Mouse (Mus musculus) hindbrain, postnatal 0 days (tissue): ENCODE results near the gene Cript. TPM values are rescaled to one million over a fixed set of nuclear protein-coding genes. Genes with fewer than 3 reads are reported as not detected.
A peak's percentile ranks its signal among the peaks of the same experiment; 100 is the strongest.

Experiments used
- ATAC-seq: fragments of 200-750 bp; cut with Nextera tagmentation; 2 replicates; pipeline ENCODE4 v1.8.0; 2017; ENCODE audit warnings: mild to moderate bottlenecking, moderate TSS enrichment, moderate library complexity
- DNase-seq: peaks from one replicate; pipeline ENCODE4 v3.0.0-alpha.2; 2015; ENCODE audit warnings: low spot score
- H3K27ac ChIP-seq: fragments of 300-500 bp; sonication (generic); 2 replicates; pipeline ENCODE4 v1.5.1; 2014; ENCODE audit warnings: mild to moderate bottlenecking
- H3K27me3 ChIP-seq: fragments of 300-500 bp; sonication (generic); 2 replicates; pipeline ENCODE4 v1.6.1; 2014; ENCODE audit warnings: low read length, mixed read lengths; ENCODE audit not compliant: insufficient read depth
- H3K36me3 ChIP-seq: fragments of 300-500 bp; sonication (generic); 2 replicates; pipeline ENCODE4 v1.6.1; 2014; ENCODE audit warnings: low read length, mixed read lengths; ENCODE audit not compliant: insufficient read depth
- H3K4me1 ChIP-seq: fragments of 300-500 bp; sonication (generic); 2 replicates; pipeline ENCODE4 v1.6.1; 2014; ENCODE audit warnings: antibody characterized with exemption, low read length, mixed read lengths; ENCODE audit not compliant: insufficient read depth
- H3K4me2 ChIP-seq: fragments of 300-500 bp; sonication (generic); 2 replicates; pipeline ENCODE4 v1.6.1; 2014; ENCODE audit warnings: low read depth, mild to moderate bottlenecking, low read length, moderate library complexity, mixed read lengths
- H3K4me3 ChIP-seq: fragments of 300-500 bp; sonication (generic); 2 replicates; pipeline ENCODE4 v1.5.1; 2014; ENCODE audit warnings: low read length
- H3K9ac ChIP-seq: fragments of 300-500 bp; sonication (generic); replicated peaks from 2 replicates; pipeline ENCODE4 v1.6.1; 2014; ENCODE audit warnings: mild to moderate bottlenecking, low read length, moderate library complexity, mixed read lengths
- H3K9me3 ChIP-seq: fragments of 300-500 bp; sonication (generic); 2 replicates; pipeline ENCODE4 v1.6.1; 2016; ENCODE audit warnings: low read length, mixed read lengths
- CTCF ChIP-seq: IDR thresholded peaks from 2 replicates; pipeline ENCODE4 v1.5.1; 2016; ENCODE audit warnings: antibody characterized with exemption, control low read depth, low read depth
- WGBS: fragments of 180-500 bp; shearing (Covaris S2); extraction: QIAGEN DNeasy Blood & Tissue Kit; methylation state at CpG from one replicate; pipeline ENCODE4 v1.1.7; 2014; 5-methylcytosine and 5-hydroxymethylcytosine counted together
- polyA plus RNA-seq: library from polyadenylated mRNA; unstranded; fragments of >200 nt; fragmentation: Nextera tagmentation; extraction: Ambion mirVana; gene quantifications from 2 replicates; pipeline ENCODE4 v1.2.1, GENCODE M21; 2015
- total RNA-seq: library from RNA; depleted of rRNA; stranded (reverse); fragments of >200 nt; gene quantifications from 2 replicates; pipeline ENCODE4 v1.2.3, GENCODE M21; 2014

Gene Cript
- total and polyA plus RNA-seq, 2 experiments from 2014 or later, result 37.3 to 184 TPM

DNA sequence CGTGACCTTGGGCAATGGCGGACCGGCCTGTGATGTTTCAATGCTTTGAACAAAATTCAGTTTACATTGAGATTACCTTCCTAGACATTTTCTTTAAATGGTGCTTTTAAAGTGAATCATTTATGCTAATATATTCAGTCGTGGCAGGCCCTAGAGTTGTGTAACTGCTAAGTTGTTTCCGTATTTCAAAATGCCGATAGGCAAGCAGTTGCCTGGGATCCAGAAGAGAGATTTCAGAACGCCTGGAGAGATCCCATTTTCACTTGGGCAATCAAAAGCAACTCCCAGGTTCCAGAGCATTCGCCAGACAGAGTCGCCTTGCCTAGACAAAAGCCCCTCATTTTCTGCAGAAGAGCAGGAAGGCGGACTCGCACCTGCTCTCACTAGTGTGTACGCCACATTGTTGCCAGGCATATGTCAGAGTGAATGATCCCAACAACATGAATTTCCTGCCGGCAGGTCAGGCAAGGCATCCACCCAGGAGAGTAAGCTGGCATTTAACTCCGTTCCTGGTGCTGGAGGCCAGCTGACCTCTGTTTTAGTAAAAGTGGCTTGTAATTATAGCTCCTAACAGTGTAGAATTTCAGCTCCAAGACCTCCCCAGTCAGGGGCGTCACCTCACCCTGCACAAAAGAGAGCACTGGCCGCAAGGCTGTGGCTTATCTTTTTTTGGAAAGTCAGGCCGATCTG is 38.8 kb upstream of the Cript start:
- H3K27me3 ChIP-seq, result no peaks in the 10 kb centered on the region
- no peaks in the 10 kb centered on the region for H3K9me3 ChIP-seq
- H3K4me1 ChIP-seq, result peaks cover 7% of the 10 kb centered on the region; the same call in 1 of the 2 replicates
- peak overlapping the region; percentile 48; the same call in 1 of the 2 replicates for H3K27ac ChIP-seq
- peak overlapping the region; percentile 18; the same call in 1 of the 2 replicates for H3K4me2 ChIP-seq
- H3K4me3 ChIP-seq, result no peak overlapping the region
- 33% methylated on average over 17 of the region's 17 CpGs for WGBS
- no peak for ATAC-seq
- DNase-seq, result peak; percentile 49
- no peak overlapping the region for H3K9ac ChIP-seq
- H3K36me3 ChIP-seq, result no peaks in the 10 kb centered on the region
- TF ChIP-seq CTCF, result no peak

DNA sequence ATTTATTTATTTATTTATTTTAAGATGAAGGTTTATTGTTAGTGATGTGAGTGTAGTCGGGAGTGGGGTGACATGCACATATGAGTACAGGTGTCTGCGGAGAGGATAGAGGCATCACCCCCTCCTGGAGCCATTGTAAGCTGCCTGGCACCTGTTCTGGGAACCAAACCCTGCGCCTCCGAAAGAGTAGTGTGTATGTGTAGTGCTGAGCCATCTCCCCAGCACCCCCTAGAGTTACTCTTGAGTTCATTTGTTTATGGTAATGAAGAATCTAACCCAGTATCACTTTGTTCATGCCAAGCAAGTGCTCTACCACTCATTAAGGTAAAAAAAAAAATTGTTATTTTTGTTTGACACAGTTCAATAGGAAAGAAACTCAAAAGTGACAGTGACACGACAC is 37.2 kb upstream of the Cript start:
- Histone ChIP-seq H3K9me3 (no peaks in the 10 kb centered on the region), H3K27me3 (no peaks in the 10 kb centered on the region), H3K4me1 (peaks cover 7% of the 10 kb centered on the region; the same call in 1 of the 2 replicates), H3K27ac (0 out of 2 replicates have a peak overlapping the region, but pooled peaks have one; percentile 7), H3K36me3 (no peaks in the 10 kb centered on the region), H3K4me2 (no peak overlapping the region), H3K4me3 (no peak overlapping the region), H3K9ac (no peak overlapping the region)
- TF ChIP-seq CTCF, result no peak
- WGBS, result 70% methylated on average over 5 of the region's 5 CpGs
- no peak for DNase-seq
- ATAC-seq, result no peak

DNA sequence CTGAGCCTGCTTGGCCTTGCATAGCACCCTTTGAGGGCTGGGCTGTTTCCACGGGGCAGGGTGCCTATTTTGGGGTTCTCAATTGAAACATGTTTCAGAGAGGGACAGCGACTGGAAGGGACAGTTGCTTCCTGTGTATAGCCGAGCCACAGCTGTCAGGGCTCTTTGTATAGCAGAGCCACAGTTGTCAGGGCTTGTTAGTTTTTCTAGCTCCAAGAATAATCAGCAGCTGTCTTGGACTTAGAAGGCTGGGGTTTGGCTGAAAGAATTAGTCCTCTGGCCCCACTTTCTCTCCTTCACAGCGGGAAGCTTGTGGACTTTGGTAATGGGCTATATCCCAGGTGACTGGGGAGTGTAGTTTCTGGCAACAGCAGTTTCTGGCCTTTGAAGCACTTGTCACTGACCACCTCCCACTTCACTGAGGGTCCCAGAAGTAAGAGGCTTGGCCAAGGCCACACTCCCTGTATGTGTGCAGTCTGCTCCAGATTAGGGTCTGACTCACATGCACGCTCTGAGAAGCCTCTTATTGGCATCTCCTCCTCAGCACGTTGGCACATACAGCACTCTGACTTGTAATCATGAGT is 36.7 kb upstream of the Cript start:
- no peaks in the 10 kb centered on the region for H3K36me3 ChIP-seq
- no peak overlapping the region for H3K4me3 ChIP-seq
- ATAC-seq (peak; percentile 79), DNase-seq (peak; percentile 61)
- peaks cover 7% of the 10 kb centered on the region; the same call in 1 of the 2 replicates for H3K4me1 ChIP-seq
- no peak overlapping the region for H3K4me2 ChIP-seq
- H3K27ac ChIP-seq, result 0 out of 2 replicates have a peak overlapping the region, but pooled peaks have one; percentile 7
- H3K27me3 ChIP-seq, result no peaks in the 10 kb centered on the region
- no peak overlapping the region for H3K9ac ChIP-seq
- 32% methylated on average over 6 of the region's 6 CpGs for WGBS
- H3K9me3 ChIP-seq, result no peaks in the 10 kb centered on the region
- TF ChIP-seq CTCF, result no peak

DNA sequence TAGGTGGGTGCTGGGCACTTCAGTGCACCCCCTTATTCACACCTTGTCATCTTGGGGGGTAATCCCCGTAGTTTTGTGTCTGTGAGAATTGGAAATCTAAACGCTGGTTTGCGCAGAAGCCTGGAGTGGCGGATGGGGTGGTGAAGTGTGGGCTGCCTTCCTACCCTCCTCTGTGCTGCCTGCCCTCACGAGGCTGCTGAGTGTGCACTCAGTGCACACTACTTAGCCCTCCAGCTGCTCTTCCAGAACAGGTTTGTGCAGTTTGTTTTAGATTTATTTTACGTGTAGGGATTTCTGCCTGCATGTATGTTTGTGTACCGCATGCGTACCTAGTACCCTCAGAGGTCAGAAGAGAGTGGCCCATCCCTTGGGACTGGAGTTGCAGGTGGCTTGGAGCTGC is 34.0 kb upstream of the Cript start:
- WGBS, result 88% methylated on average over 8 of the region's 8 CpGs
- ATAC-seq (no peak), DNase-seq (no peak)
- H3K27ac ChIP-seq, result no peak overlapping the region
- H3K4me3 ChIP-seq, result no peak overlapping the region
- no peaks in the 10 kb centered on the region for H3K27me3 ChIP-seq
- no peak overlapping the region for H3K9ac ChIP-seq
- H3K4me2 ChIP-seq, result no peak overlapping the region
- H3K9me3 ChIP-seq, result no peaks in the 10 kb centered on the region
- peaks cover 7% of the 10 kb centered on the region; the same call in 1 of the 2 replicates for H3K4me1 ChIP-seq
- no peak for TF ChIP-seq CTCF
- H3K36me3 ChIP-seq, result no peaks in the 10 kb centered on the region

DNA sequence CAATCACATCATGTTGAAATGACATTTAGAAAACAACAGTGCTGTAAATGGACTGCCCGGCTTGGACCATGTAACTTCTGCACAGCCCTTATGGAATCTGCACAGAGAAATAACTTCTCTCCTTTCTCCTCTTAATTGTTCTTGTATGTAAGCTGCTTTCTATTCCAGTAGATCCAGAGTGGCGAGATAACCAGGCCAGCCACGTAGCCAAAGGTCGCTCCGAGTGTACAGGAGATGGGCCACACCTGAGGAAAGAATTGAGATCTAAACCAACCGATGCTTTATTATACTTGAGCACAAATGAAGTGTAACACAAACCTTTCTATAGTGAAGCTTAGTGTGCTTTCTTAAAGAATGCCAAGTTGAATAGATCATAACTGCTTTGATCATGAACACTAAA is 28.0 kb upstream of the Cript start:
- ATAC-seq (no peak), DNase-seq (no peak)
- no peak for TF ChIP-seq CTCF

DNA sequence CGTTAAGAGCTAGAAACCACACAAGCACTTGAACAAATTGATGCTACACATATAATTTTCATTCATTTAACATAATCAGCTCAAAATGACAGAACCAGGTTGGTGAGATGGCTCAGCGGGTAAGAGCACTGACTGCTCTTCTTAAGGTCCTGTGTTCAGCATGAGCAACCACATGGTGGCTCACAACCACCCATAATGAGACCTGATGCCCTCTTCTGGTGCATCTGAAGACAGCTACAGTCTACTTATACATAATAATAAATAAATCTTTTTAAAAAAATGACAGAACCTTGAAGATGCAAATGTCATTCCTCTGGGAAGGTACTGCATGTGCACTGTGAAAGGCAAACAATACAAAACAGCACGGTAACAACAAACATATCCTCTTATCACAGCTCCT is 16.4 kb upstream of the Cript start:
- Histone ChIP-seq H3K36me3 (no peaks in the 10 kb centered on the region; the same call in 1 of the 2 replicates), H3K27me3 (no peaks in the 10 kb centered on the region), H3K4me2 (no peak overlapping the region), H3K4me1 (no peaks in the 10 kb centered on the region), H3K27ac (no peak overlapping the region), H3K9ac (no peak overlapping the region), H3K4me3 (no peak overlapping the region), H3K9me3 (no peaks in the 10 kb centered on the region)
- WGBS, result 91% methylated on average over 3 of the region's 3 CpGs
- no peak for ATAC-seq
- DNase-seq, result no peak
- 0 out of 2 replicates have a peak, but pooled peaks have one; percentile 25 for TF ChIP-seq CTCF

More for the DNA sequence above, 28.0 kb upstream of the Cript start:
- H3K36me3 ChIP-seq, result peaks cover 5% of the 10 kb centered on the region; the same call in 1 of the 2 replicates
- no peak overlapping the region for H3K27ac ChIP-seq
- H3K9ac ChIP-seq, result no peak overlapping the region
- H3K4me1 ChIP-seq, result no peaks in the 10 kb centered on the region
- H3K27me3 ChIP-seq, result no peaks in the 10 kb centered on the region
- no peaks in the 10 kb centered on the region for H3K9me3 ChIP-seq
- 96% methylated on average over 6 of the region's 6 CpGs for WGBS
- no peak overlapping the region for H3K4me3 ChIP-seq
- no peak overlapping the region for H3K4me2 ChIP-seq
